Mouse (Mus musculus) embryo, embryonic 11.5 days (tissue): ENCODE data around the gene Map6.
A peak's percentile ranks its signal among the peaks of the same experiment; 100 is the strongest.

Source experiments
- DNase-seq: peaks from one replicate; pipeline ENCODE4 v3.0.0-alpha.2; 2012; ENCODE audit warnings: low read depth, low spot score

Map6 gene

GRCm38 (mm10) chr7:99263509-99263908 is 3.7 kb upstream of the Map6 start:
- no peak for DNase-seq

GRCm38 (mm10) chr7:99264597-99264996 is 2.6 kb upstream of the Map6 start:
- no peak for DNase-seq

GRCm38 (mm10) chr7:99267897-99268505 is 754 bp downstream of the Map6 start:
- peak; percentile 67 for DNase-seq

- no peak for DNase-seq
These were observed 1.3 kb downstream of the Map6 start for GRCm38 (mm10) chr7:99268506-99268900.

- no peak for DNase-seq
These were observed 2.0 kb downstream of the Map6 start for GRCm38 (mm10) chr7:99268951-99269945.

- no peak for DNase-seq
These were observed 4.4 kb downstream of the Map6 start for GRCm38 (mm10) chr7:99271630-99272029.

- no peak for DNase-seq
These were observed 7.9 kb downstream of the Map6 start for GRCm38 (mm10) chr7:99275131-99275530.

GRCm38 (mm10) chr7:99276679-99277078 is 9.4 kb downstream of the Map6 start:
- no peak for DNase-seq

GRCm38 (mm10) chr7:99278309-99278708 is 11.1 kb downstream of the Map6 start:
- DNase-seq, result no peak

- no peak for DNase-seq
These were observed 12.3 kb downstream of the Map6 start for GRCm38 (mm10) chr7:99279586-99279985.

GRCm38 (mm10) chr7:99287287-99287686 is 20.0 kb downstream of the Map6 start:
- no peak for DNase-seq

- no peak for DNase-seq
These were observed 22.8 kb downstream of the Map6 start for GRCm38 (mm10) chr7:99290008-99290407.

GRCm38 (mm10) chr7:99290925-99291324 is 23.7 kb downstream of the Map6 start:
- no peak for DNase-seq

- DNase-seq, result no peak
These were observed 27.0 kb downstream of the Map6 start for GRCm38 (mm10) chr7:99294198-99294780.

GRCm38 (mm10) chr7:99295104-99295503 is 27.9 kb downstream of the Map6 start:
- no peak for DNase-seq

- no peak for DNase-seq
These were observed 33.5 kb downstream of the Map6 start for GRCm38 (mm10) chr7:99300650-99301175.

- no peak for DNase-seq
These were observed 36.8 kb downstream of the Map6 start for GRCm38 (mm10) chr7:99304029-99304428.

- DNase-seq, result no peak
These were observed 37.7 kb downstream of the Map6 start for GRCm38 (mm10) chr7:99304949-99305372.

- no peak for DNase-seq
These were observed 38.4 kb downstream of the Map6 start for GRCm38 (mm10) chr7:99305688-99306087.

GRCm38 (mm10) chr7:99306640-99307039 is 39.4 kb downstream of the Map6 start:
- DNase-seq, result no peak

GRCm38 (mm10) chr7:99311433-99311832 is 44.2 kb downstream of the Map6 start:
- DNase-seq, result no peak

- DNase-seq, result no peak
These were observed 44.8 kb downstream of the Map6 start for GRCm38 (mm10) chr7:99312058-99312457.
